Mouse (Mus musculus) CH12.LX (cell line): ENCODE data around the gene Mrpl34. TPM values are rescaled to one million over a fixed set of nuclear protein-coding genes. Genes with fewer than 3 reads are reported as not detected.

Experiments
- DNase-seq: peaks from one replicate; pipeline ENCODE4 v3.0.0-alpha.2; 2013; ENCODE audit errors: extremely low read depth
- H3K27ac ChIP-seq: 2 replicates; pipeline ENCODE4 v1.5.1; 2012; ENCODE audit warnings: low read depth, mild to moderate bottlenecking, control low read depth, moderate library complexity; ENCODE audit not compliant: insufficient read depth
- H3K27me3 ChIP-seq: replicated peaks from 2 replicates; pipeline ENCODE3; 2012; ENCODE audit warnings: inconsistent platforms
- H3K36me3 ChIP-seq, 2 experiments: replicated peaks in 1 of 2; 2 replicates each; pipeline versions ENCODE3 to v1.6.1; 2012; ENCODE audit warnings: inconsistent platforms in 1 of 2, low read length in 1 of 2, mild to moderate bottlenecking in 1 of 2, mixed read lengths in 1 of 2, moderate library complexity in 1 of 2; ENCODE audit not compliant: control insufficient read depth in 1 of 2, insufficient read depth in 1 of 2
- H3K4me1 ChIP-seq, 2 experiments: 2 replicates each; pipeline ENCODE4 v1.6.1; 2012; ENCODE audit warnings: inconsistent platforms in 1 of 2, moderate library complexity in 1 of 2; ENCODE audit not compliant: insufficient read depth in 2 of 2, control insufficient read depth in 1 of 2
- H3K4me2 ChIP-seq: 2 replicates; pipeline ENCODE4 v1.6.1; 2012; ENCODE audit warnings: low read depth, mild to moderate bottlenecking, control low read depth; ENCODE audit not compliant: poor library complexity, insufficient read depth, severe bottlenecking
- H3K4me3 ChIP-seq, 3 experiments: fragments of 150-350 bp in 1 of 3; sonication (generic) in 1 of 3; replicated peaks in 1 of 3; 2 replicates each; pipeline versions ENCODE3 to v1.5.1; 2011 to 2012; ENCODE audit warnings: low read depth in 2 of 3, low read length in 2 of 3, mild to moderate bottlenecking in 2 of 3, moderate library complexity in 2 of 3, control low read depth in 1 of 3, improper control_type of control experiment in 1 of 3, inconsistent platforms in 1 of 3, mixed read lengths in 1 of 3; ENCODE audit not compliant: poor library complexity in 1 of 3
- H3K79me2 ChIP-seq: replicated peaks from 2 replicates; pipeline ENCODE4 v1.6.1; 2012; ENCODE audit warnings: mild to moderate bottlenecking, moderate library complexity; ENCODE audit not compliant: control insufficient read depth, poor library complexity, insufficient read depth, severe bottlenecking; ENCODE audit errors: extremely low read depth
- H3K9ac ChIP-seq: 2 replicates; pipeline ENCODE4 v1.6.1; 2012; ENCODE audit warnings: low read depth, mild to moderate bottlenecking, control low read depth, moderate library complexity; ENCODE audit not compliant: insufficient read depth
- H3K9me3 ChIP-seq: replicated peaks from 2 replicates; pipeline ENCODE3; 2012; ENCODE audit warnings: low read length, inconsistent platforms, mixed read lengths
- BHLHE40 ChIP-seq: IDR thresholded peaks from 2 replicates; pipeline ENCODE4 v1.6.1; 2011; ENCODE audit warnings: mild to moderate bottlenecking, low read depth, low read length, improper control_type of control experiment
- CHD2 ChIP-seq: IDR thresholded peaks from 2 replicates; pipeline ENCODE4 v1.6.1; 2011; ENCODE audit warnings: low read length, improper control_type of control experiment
- CTCF ChIP-seq, 2 experiments: IDR thresholded peaks in 1 of 2; conservative IDR thresholded peaks in 1 of 2; 2 replicates each; pipeline ENCODE4 v1.5.1; 2011 to 2012; ENCODE audit warnings: low read depth in 2 of 2, low read length in 2 of 2, improper control_type of control experiment in 1 of 2, inconsistent platforms in 1 of 2, mild to moderate bottlenecking in 1 of 2, moderate library complexity in 1 of 2
- ETS1 ChIP-seq: conservative IDR thresholded peaks from 2 replicates; pipeline ENCODE4 v1.6.1; 2012; ENCODE audit warnings: low read depth, mild to moderate bottlenecking, inconsistent platforms, low read length, improper control_type of control experiment, moderate library complexity
- HCFC1 ChIP-seq: IDR thresholded peaks from 2 replicates; pipeline ENCODE4 v1.6.1; 2012; ENCODE audit warnings: low read depth, mild to moderate bottlenecking, inconsistent platforms, low read length, improper control_type of control experiment
- JUN ChIP-seq: IDR thresholded peaks from 2 replicates; pipeline ENCODE4 v1.6.1; 2011; ENCODE audit warnings: low read depth, mild to moderate bottlenecking, low read length, improper control_type of control experiment, moderate library complexity; ENCODE audit not compliant: insufficient read depth
- JUND ChIP-seq: conservative IDR thresholded peaks from 2 replicates; pipeline ENCODE4 v1.6.1; 2011; ENCODE audit warnings: low read depth, low read length, improper control_type of control experiment
- KAT2A ChIP-seq: IDR thresholded peaks from 2 replicates; pipeline ENCODE4 v1.6.1; 2012; ENCODE audit warnings: low read length, improper control_type of control experiment, inconsistent platforms; ENCODE audit not compliant: insufficient replicate concordance
- MAFK ChIP-seq: IDR thresholded peaks from 2 replicates; pipeline ENCODE4 v1.6.1; 2011; ENCODE audit warnings: low read length, improper control_type of control experiment; ENCODE audit not compliant: insufficient replicate concordance
- MAZ ChIP-seq: IDR thresholded peaks from 2 replicates; pipeline ENCODE4 v1.6.1; 2012; ENCODE audit warnings: low read depth, mild to moderate bottlenecking, inconsistent platforms, low read length, improper control_type of control experiment, moderate library complexity
- MYC ChIP-seq: IDR thresholded peaks from 2 replicates; pipeline ENCODE4 v1.6.1; 2011; ENCODE audit warnings: low read depth, mild to moderate bottlenecking, improper control_type of control experiment, low read length
- PAX5 ChIP-seq: IDR thresholded peaks from 2 replicates; pipeline ENCODE4 v1.6.1; 2012; ENCODE audit warnings: low read length, inconsistent platforms, mixed read lengths
- POLR2A ChIP-seq: IDR thresholded peaks from 2 replicates; pipeline ENCODE4 v1.6.1; 2011; ENCODE audit warnings: low read depth, mild to moderate bottlenecking, improper control_type of control experiment, low read length
- POLR2AphosphoS2 ChIP-seq: IDR thresholded peaks from 2 replicates; pipeline ENCODE4 v1.6.1; 2011; ENCODE audit warnings: low read depth, low read length, improper control_type of control experiment
- RAD21 ChIP-seq: IDR thresholded peaks from 2 replicates; pipeline ENCODE4 v1.6.1; 2011; ENCODE audit warnings: low read depth, mild to moderate bottlenecking, low read length, improper control_type of control experiment, moderate library complexity
- RCOR1 ChIP-seq: conservative IDR thresholded peaks from 2 replicates; pipeline ENCODE4 v1.6.1; 2012; ENCODE audit warnings: low read depth, mild to moderate bottlenecking, inconsistent platforms, low read length, improper control_type of control experiment
- SIN3A ChIP-seq: IDR thresholded peaks from 2 replicates; pipeline ENCODE4 v1.6.1; 2012; ENCODE audit warnings: low read length, improper control_type of control experiment, inconsistent platforms
- UBTF ChIP-seq: IDR thresholded peaks from 2 replicates; pipeline ENCODE4 v1.6.1; 2012; ENCODE audit warnings: low read depth, mild to moderate bottlenecking, inconsistent platforms, low read length, improper control_type of control experiment, moderate library complexity
- USF1 ChIP-seq: IDR thresholded peaks from 2 replicates; pipeline ENCODE4 v1.6.1; 2014; ENCODE audit warnings: low read depth, mild to moderate bottlenecking, inconsistent platforms, low read length, improper control_type of control experiment
- ZKSCAN1 ChIP-seq: IDR thresholded peaks from 2 replicates; pipeline ENCODE4 v1.6.1; 2012; ENCODE audit warnings: low read depth, inconsistent platforms, low read length, improper control_type of control experiment, borderline replicate concordance
- dilution Hi-C: fragments of 300-500 bp; cut with MboI; formaldehyde crosslinking; loops from 2 replicates; pipeline ENCODE4 v1.14.3; 2020; ENCODE audit warnings: low sequenced_read_pairs; ENCODE audit not compliant: extremely low pct_unique_long_range_greater_than_20kb, extremely low pct_ligation_motif_present
- in situ Hi-C: fragments of 300-500 bp; cut with MboI; formaldehyde crosslinking; loops from 3 replicates; pipeline ENCODE4 v1.14.3; 2019; ENCODE audit warnings: low sequenced_read_pairs, low pct_ligation_motif_present, low pct_unique_long_range_greater_than_20kb, mixed read lengths
- polyA plus RNA-seq: library from polyadenylated mRNA; unstranded; fragments of >175 nt; gene quantifications from 2 replicates; pipeline ENCODE4 v1.2.1, GENCODE M21; 2012; ENCODE audit warnings: low read depth; ENCODE audit not compliant: insufficient read length
- total RNA-seq, 2 experiments: library from RNA; depleted of rRNA; stranded (reverse); fragments of 300-350 nt in 1 of 2; fragments of >200 nt in 1 of 2; gene quantifications; 2 replicates each; pipeline ENCODE4 v1.2.3; 2012 to 2014

Gene Mrpl34
- total and polyA plus RNA-seq, 3 experiments = 94.4 to 150 (median 133) TPM

DNA sequence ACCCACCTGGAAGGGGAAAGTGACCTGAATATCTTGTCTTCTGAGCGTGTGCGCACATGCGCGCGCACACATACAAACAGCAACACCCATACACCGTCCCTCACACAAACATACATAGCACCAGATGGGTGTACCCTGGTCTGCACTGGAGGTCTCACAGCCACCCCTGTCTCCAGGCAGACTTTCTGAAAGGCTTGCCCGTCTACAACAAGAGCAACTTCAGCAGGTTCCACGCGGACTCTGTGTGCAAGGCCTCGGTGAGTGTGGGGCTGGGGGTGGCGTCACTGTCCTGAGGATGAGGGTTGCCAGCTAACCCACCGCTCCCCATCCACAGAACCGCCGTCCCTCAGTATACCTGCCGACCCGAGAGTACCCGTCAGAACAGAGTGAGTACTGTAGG, 7.1 kb downstream of the Mrpl34 start:
- Histone ChIP-seq H3K79me2 (peaks cover 26% of the 10 kb centered on the region), H3K9ac (no peak overlapping the region), H3K27ac (no peak overlapping the region), H3K27me3 (no peaks in the 10 kb centered on the region), H3K4me2 (no peak overlapping the region), H3K4me1 (peaks cover 11 to 20% of the 10 kb centered on the region in 2 experiments), H3K9me3 (no peaks in the 10 kb centered on the region), H3K4me3 (no peak overlapping the region), H3K36me3 (peaks cover 49 to 64% of the 10 kb centered on the region in 2 experiments)
- no peak for TF ChIP-seq KAT2A
- TF ChIP-seq MAFK = no peak
- TF ChIP-seq ETS1 = no peak
- TF ChIP-seq CHD2 = no peak
- no peak for TF ChIP-seq UBTF
- TF ChIP-seq PAX5 = no peak
- no peak for TF ChIP-seq JUN
- no peak for TF ChIP-seq CTCF (conservative IDR thresholded peaks at IDR 0.05 in 1 of 2, IDR thresholded peaks at IDR 0.05 in 1 of 2; ENCODE audit: low read depth in 2 of 2, low read length in 2 of 2)
- TF ChIP-seq POLR2A = no peak
- TF ChIP-seq RAD21 = no peak
- no peak for TF ChIP-seq ZKSCAN1
- no peak for TF ChIP-seq SIN3A
- no peak for DNase-seq
- in situ Hi-C loops (no loop called here), dilution Hi-C loops (no loop called here)

GRCm38 (mm10) chr8:71472601-71473386, 8.0 kb downstream of the Mrpl34 start:
- H3K9me3 ChIP-seq = no peaks in the 10 kb centered on the region
- H3K27ac ChIP-seq = no peak overlapping the region
- H3K4me2 ChIP-seq = no peak overlapping the region
- no peaks in the 10 kb centered on the region for H3K27me3 ChIP-seq
- H3K9ac ChIP-seq = no peak overlapping the region
- no peak overlapping the region for H3K4me3 ChIP-seq
- H3K36me3 ChIP-seq = peaks cover 49 to 57% of the 10 kb centered on the region in 2 experiments
- in situ Hi-C loops = no loop called here
- H3K4me1 ChIP-seq = peaks cover 17 to 28% of the 10 kb centered on the region in 2 experiments
- TF ChIP-seq MYC (no peak), CTCF (conservative IDR thresholded peaks at IDR 0.05 in 1 of 2, IDR thresholded peaks at IDR 0.05 in 1 of 2; ENCODE audit: low read depth in 2 of 2, low read length in 2 of 2) (peak in 1 of 2 experiments; percentile 38; a peak in 2 of 4 replicates)
- no peak for DNase-seq
- H3K79me2 ChIP-seq = peaks cover 26% of the 10 kb centered on the region
- dilution Hi-C loops = no loop called here

- Histone ChIP-seq H3K4me2 (no peak overlapping the region), H3K36me3 (peaks cover 49 to 61% of the 10 kb centered on the region in 2 experiments), H3K4me1 (peaks cover 17 to 22% of the 10 kb centered on the region in 2 experiments), H3K9me3 (no peaks in the 10 kb centered on the region), H3K9ac (no peak overlapping the region), H3K4me3 (no peak overlapping the region), H3K27ac (no peak overlapping the region), H3K27me3 (no peaks in the 10 kb centered on the region), H3K79me2 (peaks cover 24% of the 10 kb centered on the region)
- in situ Hi-C loops = no loop called here
- TF ChIP-seq JUND (no peak), UBTF (no peak), MAZ (no peak), POLR2AphosphoS2 (no peak), RCOR1 (no peak), ZKSCAN1 (no peak), BHLHE40 (no peak), HCFC1 (no peak), RAD21 (no peak), MAFK (no peak), PAX5 (no peak), USF1 (no peak)
- DNase-seq = no peak
- dilution Hi-C loops = no loop called here
Measured at GRCm38 (mm10) chr8:71474344-71474743, 9.6 kb downstream of the Mrpl34 start.
